Mouse (Mus musculus): Measurements from ENCODE around the gene Mtcl1. TPM values are rescaled to one million over a fixed set of nuclear protein-coding genes. Genes with fewer than 3 reads are reported as not detected.

The Mtcl1 gene
- polyA plus RNA-seq, 1 experiment = 91.0 TPM

DNA sequence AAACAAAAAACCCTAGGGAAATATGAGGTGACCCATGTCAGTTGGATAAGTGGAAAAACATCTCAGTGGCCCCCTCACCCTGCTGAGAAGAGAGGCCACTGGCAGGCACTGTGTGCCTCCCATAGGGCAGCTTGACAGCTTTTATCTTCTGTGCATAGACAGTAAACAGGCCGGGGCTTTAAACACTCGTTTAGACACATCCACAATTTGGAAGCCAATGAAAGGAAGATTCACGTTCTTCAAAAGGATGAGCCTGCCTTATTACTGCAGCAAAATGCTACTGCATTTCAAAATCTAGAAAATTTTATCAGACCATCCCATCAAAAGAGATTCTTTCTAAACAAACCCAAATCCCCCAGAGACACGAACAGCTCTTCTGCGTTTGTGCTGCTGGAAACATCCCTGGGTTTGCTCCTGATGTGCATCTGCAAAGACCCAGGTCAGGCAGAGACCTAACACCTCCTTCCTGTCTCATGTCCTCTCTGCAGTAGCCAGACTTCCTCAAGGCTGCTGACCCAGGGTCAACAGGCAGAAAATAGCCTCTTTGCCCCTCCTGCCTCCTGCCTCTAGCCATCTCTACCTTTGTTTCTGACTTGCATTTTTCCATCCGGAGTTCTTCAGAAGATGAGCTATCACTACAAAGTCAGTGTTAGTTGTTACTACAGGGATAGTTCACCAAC, 46.6 kb downstream of the Mtcl1 start:
- no peak overlapping the region for H3K4me3 ChIP-seq (ENCODE audit: low read depth, low read length)
- H3K4me1 ChIP-seq (ENCODE audit: control insufficient read depth, insufficient read depth, low read length) = peaks cover 6% of the 10 kb centered on the region
- no peak overlapping the region for H3K9ac ChIP-seq (ENCODE audit: low read depth, poor library complexity, severe bottlenecking)
- H3K27me3 ChIP-seq (ENCODE audit: control insufficient read depth, insufficient read depth, low read length, poor library complexity, severe bottlenecking) = no peaks in the 10 kb centered on the region
- no peaks in the 10 kb centered on the region for H3K9me3 ChIP-seq (replicated peaks; ENCODE audit: control insufficient read depth, insufficient read depth, low read length, poor library complexity, severe bottlenecking)
- TF ChIP-seq CTCF (IDR thresholded peaks at IDR 0.05; ENCODE audit: low read depth, low read length) = no peak
- H3K36me3 ChIP-seq (ENCODE audit: control insufficient read depth, insufficient read depth, low read length, poor library complexity, severe bottlenecking) = peaks cover 13% of the 10 kb centered on the region
- no peak overlapping the region for H3K27ac ChIP-seq (ENCODE audit: insufficient read depth, low read length)

- H3K27ac ChIP-seq (ENCODE audit: insufficient read depth, low read length) = no peak overlapping the region
- H3K27me3 ChIP-seq (ENCODE audit: control insufficient read depth, insufficient read depth, low read length, poor library complexity, severe bottlenecking) = no peaks in the 10 kb centered on the region
- H3K4me3 ChIP-seq (ENCODE audit: low read depth, low read length) = no peak overlapping the region
- H3K36me3 ChIP-seq (ENCODE audit: control insufficient read depth, insufficient read depth, low read length, poor library complexity, severe bottlenecking) = peaks cover 13% of the 10 kb centered on the region
- H3K4me1 ChIP-seq (ENCODE audit: control insufficient read depth, insufficient read depth, low read length) = peaks cover 6% of the 10 kb centered on the region
- TF ChIP-seq EP300 (IDR thresholded peaks at IDR 0.05; ENCODE audit: insufficient read depth, low read depth, low read length) = no peak
- TF ChIP-seq POLR2A (IDR thresholded peaks at IDR 0.05; ENCODE audit: insufficient read depth, low read length) = no peak
- no peak for TF ChIP-seq CTCF (IDR thresholded peaks at IDR 0.05; ENCODE audit: low read depth, low read length)
- no peak overlapping the region for H3K9ac ChIP-seq (ENCODE audit: low read depth, poor library complexity, severe bottlenecking)
- no peaks in the 10 kb centered on the region for H3K9me3 ChIP-seq (replicated peaks; ENCODE audit: control insufficient read depth, insufficient read depth, low read length, poor library complexity, severe bottlenecking)
Measured at GRCm38 (mm10) chr17:66401596-66402265, 47.8 kb downstream of the Mtcl1 start.

DNA sequence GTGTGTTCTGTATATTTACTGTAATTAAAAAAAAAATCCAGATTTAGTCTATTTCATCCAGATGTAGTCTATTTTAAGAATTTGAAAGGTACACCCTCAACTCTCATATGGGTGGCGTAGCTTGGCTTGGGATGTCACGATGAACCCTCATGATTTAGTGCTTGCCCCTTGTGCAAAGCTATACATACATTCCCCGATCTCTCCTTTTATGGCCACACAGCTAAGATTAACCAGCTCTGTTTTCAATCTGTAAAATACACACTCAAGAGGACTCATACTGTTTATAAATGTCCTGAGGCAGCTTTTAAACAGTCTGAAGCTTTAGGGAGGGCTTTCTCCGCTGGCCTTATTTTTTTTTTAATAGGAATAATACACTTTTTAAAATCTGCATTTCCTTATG, 49.8 kb downstream of the Mtcl1 start:
- Histone ChIP-seq H3K36me3 (ENCODE audit: control insufficient read depth, insufficient read depth, low read length, poor library complexity, severe bottlenecking) (peaks cover 16% of the 10 kb centered on the region), H3K27me3 (ENCODE audit: control insufficient read depth, insufficient read depth, low read length, poor library complexity, severe bottlenecking) (no peaks in the 10 kb centered on the region), H3K9me3 (replicated peaks; ENCODE audit: control insufficient read depth, insufficient read depth, low read length, poor library complexity, severe bottlenecking) (no peaks in the 10 kb centered on the region; the same call in 1 of the 2 replicates), H3K9ac (ENCODE audit: low read depth, poor library complexity, severe bottlenecking) (no peak overlapping the region), H3K27ac (ENCODE audit: insufficient read depth, low read length) (no peak overlapping the region), H3K4me3 (ENCODE audit: low read depth, low read length) (no peak overlapping the region), H3K4me1 (ENCODE audit: control insufficient read depth, insufficient read depth, low read length) (no peaks in the 10 kb centered on the region)
- TF ChIP-seq POLR2A (IDR thresholded peaks at IDR 0.05; ENCODE audit: insufficient read depth, low read length) = no peak
- no peak for TF ChIP-seq EP300 (IDR thresholded peaks at IDR 0.05; ENCODE audit: insufficient read depth, low read depth, low read length)

DNA sequence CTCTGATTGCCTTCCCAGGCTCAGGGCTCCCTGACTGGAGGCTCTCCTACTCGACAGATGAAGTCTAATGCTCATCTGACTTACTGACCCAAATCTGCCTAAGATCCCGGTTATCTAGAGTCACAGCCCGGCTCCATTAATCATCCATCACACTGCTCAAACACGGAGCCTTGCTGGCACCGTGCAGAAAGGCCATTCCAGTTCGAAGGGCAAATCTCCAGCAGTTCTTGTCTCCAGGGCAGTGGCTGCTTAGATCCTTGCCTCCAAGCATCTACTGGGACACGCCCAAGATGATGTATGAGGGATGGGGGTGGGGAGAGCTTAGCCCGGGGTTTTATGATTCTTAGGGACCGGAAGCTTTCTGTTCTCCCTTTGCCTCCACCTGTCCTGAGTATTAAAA, 55.0 kb downstream of the Mtcl1 start:
- peaks cover 3% of the 10 kb centered on the region; the same call in 1 of the 2 replicates for H3K9me3 ChIP-seq (replicated peaks; ENCODE audit: control insufficient read depth, insufficient read depth, low read length, poor library complexity, severe bottlenecking)
- no peaks in the 10 kb centered on the region for H3K4me1 ChIP-seq (ENCODE audit: control insufficient read depth, insufficient read depth, low read length)
- no peak overlapping the region for H3K9ac ChIP-seq (ENCODE audit: low read depth, poor library complexity, severe bottlenecking)
- H3K27me3 ChIP-seq (ENCODE audit: control insufficient read depth, insufficient read depth, low read length, poor library complexity, severe bottlenecking) = no peaks in the 10 kb centered on the region
- peaks cover 4% of the 10 kb centered on the region; the same call in 1 of the 2 replicates for H3K36me3 ChIP-seq (ENCODE audit: control insufficient read depth, insufficient read depth, low read length, poor library complexity, severe bottlenecking)
- no peak overlapping the region for H3K4me3 ChIP-seq (ENCODE audit: low read depth, low read length)
- H3K27ac ChIP-seq (ENCODE audit: insufficient read depth, low read length) = no peak overlapping the region
- TF ChIP-seq CTCF (IDR thresholded peaks at IDR 0.05; ENCODE audit: low read depth, low read length) (no peak), POLR2A (IDR thresholded peaks at IDR 0.05; ENCODE audit: insufficient read depth, low read length) (no peak), EP300 (IDR thresholded peaks at IDR 0.05; ENCODE audit: insufficient read depth, low read depth, low read length) (no peak)

DNA sequence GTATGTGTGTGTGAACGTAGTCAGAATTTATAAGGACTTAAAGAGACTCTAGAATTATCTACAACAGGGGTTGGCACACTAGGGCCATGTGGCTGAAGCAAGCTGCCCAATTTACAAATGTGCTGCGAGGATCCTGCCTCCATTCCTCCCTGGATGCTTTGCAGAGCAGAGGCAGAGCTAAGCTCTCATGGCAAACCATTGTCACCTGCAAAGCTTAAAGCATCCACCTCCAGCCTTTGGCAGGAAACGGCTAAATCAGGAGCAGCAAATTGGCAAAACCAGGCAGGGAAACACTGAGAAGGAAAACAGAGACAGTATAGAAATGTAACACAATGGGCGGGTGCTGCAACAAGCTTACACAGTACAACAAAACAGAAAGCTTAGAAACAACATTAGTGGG, 61.2 kb downstream of the Mtcl1 start:
- H3K4me3 ChIP-seq (ENCODE audit: low read depth, low read length) = no peak overlapping the region
- no peaks in the 10 kb centered on the region for H3K4me1 ChIP-seq (ENCODE audit: control insufficient read depth, insufficient read depth, low read length)
- peaks cover 16% of the 10 kb centered on the region for H3K36me3 ChIP-seq (ENCODE audit: control insufficient read depth, insufficient read depth, low read length, poor library complexity, severe bottlenecking)

GRCm38 (mm10) chr17:66381338-66381737, 68.2 kb downstream of the Mtcl1 start:
- no peak overlapping the region for H3K9ac ChIP-seq (ENCODE audit: low read depth, poor library complexity, severe bottlenecking)
- H3K4me1 ChIP-seq (ENCODE audit: control insufficient read depth, insufficient read depth, low read length) = no peaks in the 10 kb centered on the region
- TF ChIP-seq EP300 (IDR thresholded peaks at IDR 0.05; ENCODE audit: insufficient read depth, low read depth, low read length) (no peak), CTCF (IDR thresholded peaks at IDR 0.05; ENCODE audit: low read depth, low read length) (no peak), POLR2A (IDR thresholded peaks at IDR 0.05; ENCODE audit: insufficient read depth, low read length) (no peak)
- no peaks in the 10 kb centered on the region for H3K27me3 ChIP-seq (ENCODE audit: control insufficient read depth, insufficient read depth, low read length, poor library complexity, severe bottlenecking)
- H3K9me3 ChIP-seq (replicated peaks; ENCODE audit: control insufficient read depth, insufficient read depth, low read length, poor library complexity, severe bottlenecking) = no peaks in the 10 kb centered on the region
- no peak overlapping the region for H3K27ac ChIP-seq (ENCODE audit: insufficient read depth, low read length)
- H3K36me3 ChIP-seq (ENCODE audit: control insufficient read depth, insufficient read depth, low read length, poor library complexity, severe bottlenecking) = peaks cover 21% of the 10 kb centered on the region
- no peak overlapping the region for H3K4me3 ChIP-seq (ENCODE audit: low read depth, low read length)

More for the DNA sequence above, 61.2 kb downstream of the Mtcl1 start:
- TF ChIP-seq POLR2A (IDR thresholded peaks at IDR 0.05; ENCODE audit: insufficient read depth, low read length) (no peak), EP300 (IDR thresholded peaks at IDR 0.05; ENCODE audit: insufficient read depth, low read depth, low read length) (no peak), CTCF (IDR thresholded peaks at IDR 0.05; ENCODE audit: low read depth, low read length) (no peak)
- no peak overlapping the region for H3K27ac ChIP-seq (ENCODE audit: insufficient read depth, low read length)
- no peak overlapping the region for H3K9ac ChIP-seq (ENCODE audit: low read depth, poor library complexity, severe bottlenecking)
- no peaks in the 10 kb centered on the region for H3K27me3 ChIP-seq (ENCODE audit: control insufficient read depth, insufficient read depth, low read length, poor library complexity, severe bottlenecking)
- H3K9me3 ChIP-seq (replicated peaks; ENCODE audit: control insufficient read depth, insufficient read depth, low read length, poor library complexity, severe bottlenecking) = 0 out of 2 replicates have a peak, but pooled peaks cover 3% of the 10 kb centered on the region

Measured in ES-Bruce4 (cell line).